Mouse (Mus musculus) brain, embryonic 14.5 days (tissue): Measurements from ENCODE around the gene Serpina16.

Source experiments
- CTCF ChIP-seq: fragments of 200-500 bp; IDR thresholded peaks from 2 replicates; pipeline ENCODE4 v1.5.1; 2012; ENCODE audit warnings: inconsistent platforms, mild to moderate bottlenecking, moderate library complexity, borderline replicate concordance; ENCODE audit not compliant: insufficient read depth, insufficient read length; ENCODE audit errors: extremely low read depth
- POLR2A ChIP-seq: fragments of 200-500 bp; IDR thresholded peaks from 2 replicates; pipeline ENCODE4 v1.6.1; 2012; ENCODE audit warnings: mild to moderate bottlenecking, inconsistent platforms, borderline replicate concordance; ENCODE audit not compliant: poor library complexity, insufficient read depth, insufficient read length, severe bottlenecking; ENCODE audit errors: extremely low read depth

DNA sequence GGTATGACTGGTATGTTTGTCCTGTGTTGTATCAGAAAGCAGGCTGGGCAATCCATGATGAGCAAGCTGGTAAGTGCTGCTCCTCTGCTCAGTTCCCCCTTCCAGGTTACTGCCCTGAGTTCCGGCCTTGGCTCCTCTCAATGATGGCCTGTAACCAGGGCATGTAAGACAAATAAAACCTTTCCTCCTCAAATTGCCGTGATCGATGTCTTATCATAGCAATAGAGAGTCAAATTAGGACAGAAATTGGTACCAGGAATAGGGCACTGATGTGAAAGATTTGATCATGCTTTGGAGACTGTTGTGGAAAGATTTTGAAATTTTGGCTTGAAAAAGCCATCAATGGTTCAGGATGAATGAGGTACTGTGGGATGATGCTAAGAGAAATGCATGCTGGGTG lies 10.7 kb downstream of the Serpina16 start:
- TF ChIP-seq CTCF (no peak), POLR2A (no peak)
